Mouse (Mus musculus) midbrain, postnatal 0 days (tissue): ENCODE data around the gene Ephb6. TPM values are rescaled to one million over a fixed set of nuclear protein-coding genes. Genes with fewer than 3 reads are reported as not detected.
A peak's percentile ranks its signal among the peaks of the same experiment; 100 is the strongest.
"Not testable (repeated sequence)": the region's sequence is repeated elsewhere in the genome, so short reads cannot be mapped to it uniquely, and the experiment has no call there.

Experiments used
- ATAC-seq: fragments of 200-750 bp; cut with Nextera tagmentation; 2 replicates; pipeline ENCODE4 v1.8.0; 2017; ENCODE audit warnings: moderate number of reproducible peaks, mild to moderate bottlenecking, moderate TSS enrichment, moderate library complexity; ENCODE audit not compliant: low FRiP score
- DNase-seq: peaks from one replicate; pipeline ENCODE4 v3.0.0-alpha.2; 2015; ENCODE audit warnings: low spot score
- H3K27ac ChIP-seq: fragments of 300-500 bp; sonication (generic); 2 replicates; pipeline ENCODE4 v1.5.1; 2014; ENCODE audit warnings: low read depth, mild to moderate bottlenecking, low read length, mixed read lengths
- H3K27me3 ChIP-seq: fragments of 300-500 bp; sonication (generic); 2 replicates; pipeline ENCODE4 v1.6.1; 2014; ENCODE audit warnings: low read length, control low read depth, mixed read lengths; ENCODE audit not compliant: insufficient read depth
- H3K36me3 ChIP-seq: fragments of 300-500 bp; sonication (generic); 2 replicates; pipeline ENCODE4 v1.6.1; 2014; ENCODE audit warnings: low read length, control low read depth, mixed read lengths; ENCODE audit not compliant: insufficient read depth
- H3K4me1 ChIP-seq: fragments of 300-500 bp; sonication (generic); 2 replicates; pipeline ENCODE4 v1.6.1; 2014; ENCODE audit warnings: mild to moderate bottlenecking, control low read depth, antibody characterized with exemption, low read length, mixed read lengths; ENCODE audit not compliant: insufficient read depth
- H3K4me2 ChIP-seq: fragments of 300-500 bp; sonication (generic); 2 replicates; pipeline ENCODE4 v1.6.1; 2014; ENCODE audit warnings: low read depth, mild to moderate bottlenecking, low read length, mixed read lengths; ENCODE audit not compliant: poor library complexity, severe bottlenecking
- H3K4me3 ChIP-seq: fragments of 300-500 bp; sonication (generic); 2 replicates; pipeline ENCODE4 v1.5.1; 2014; ENCODE audit warnings: low read depth, mild to moderate bottlenecking, low read length, moderate library complexity
- H3K9ac ChIP-seq: fragments of 300-500 bp; sonication (generic); replicated peaks from 2 replicates; pipeline ENCODE4 v1.6.1; 2014; ENCODE audit warnings: mild to moderate bottlenecking, low read length, moderate library complexity, mixed read lengths; ENCODE audit not compliant: poor library complexity, severe bottlenecking
- H3K9me3 ChIP-seq: fragments of 300-500 bp; sonication (generic); 2 replicates; pipeline ENCODE4 v1.6.1; 2016; ENCODE audit warnings: low read length, control low read depth
- CTCF ChIP-seq: IDR thresholded peaks from 2 replicates; pipeline ENCODE4 v1.5.1; 2016; ENCODE audit warnings: antibody characterized with exemption, mild to moderate bottlenecking
- WGBS: fragments of 180-500 bp; shearing (Covaris S2); extraction: QIAGEN DNeasy Blood & Tissue Kit; methylation state at CpG from one replicate; pipeline ENCODE4 v1.1.7; 2014; 5-methylcytosine and 5-hydroxymethylcytosine counted together
- polyA plus RNA-seq: library from polyadenylated mRNA; unstranded; fragments of >200 nt; fragmentation: Nextera tagmentation; extraction: Ambion mirVana; gene quantifications from 2 replicates; pipeline ENCODE4 v1.2.1, GENCODE M21; 2015
- total RNA-seq: library from RNA; depleted of rRNA; stranded (reverse); fragments of >200 nt; gene quantifications from 2 replicates; pipeline ENCODE4 v1.2.3, GENCODE M21; 2014

Gene Ephb6
- total and polyA plus RNA-seq, 2 experiments from 2014 or later: 32.0 to 70.3 TPM

- Histone ChIP-seq H3K9ac (no peak overlapping the region), H3K27me3 (no peaks in the 10 kb centered on the region), H3K36me3 (no peaks in the 10 kb centered on the region), H3K4me3 (peak overlapping the region; percentile 21), H3K4me2 (peak overlapping the region; percentile 33), H3K4me1 (no peaks in the 10 kb centered on the region), H3K27ac (no peak overlapping the region), H3K9me3 (no peaks in the 10 kb centered on the region)
- TF ChIP-seq CTCF: no peak
- 92% methylated on average over 4 of the region's 4 CpGs for WGBS
- ATAC-seq (no peak), DNase-seq (no peak)
Measured at GRCm38 (mm10) chr6:41562598-41562997, 42.7 kb upstream of the Ephb6 start.

GRCm38 (mm10) chr6:41563104-41563951 lies 42.0 kb upstream of the Ephb6 start:
- ATAC-seq: peak; percentile 62
- not testable (repeated sequence) for H3K9ac ChIP-seq, H3K4me1 ChIP-seq, H3K36me3 ChIP-seq, H3K27ac ChIP-seq, H3K27me3 ChIP-seq, H3K9me3 ChIP-seq
- H3K4me3 ChIP-seq: peak overlapping the region; percentile 21
- 53% methylated on average over 4 of the region's 23 CpGs for WGBS
- DNase-seq: peak; percentile 31
- TF ChIP-seq CTCF: peak; percentile 28
- peak overlapping the region; percentile 33; the same call in 1 of the 2 replicates for H3K4me2 ChIP-seq

- H3K4me1 ChIP-seq: no peaks in the 10 kb centered on the region
- WGBS: 46% methylated on average over 1 of the region's 1 CpGs
- no peak overlapping the region for H3K4me2 ChIP-seq
- no peak for DNase-seq
- H3K27me3 ChIP-seq: no peaks in the 10 kb centered on the region
- no peak overlapping the region for H3K27ac ChIP-seq
- no peaks in the 10 kb centered on the region for H3K9me3 ChIP-seq
- H3K36me3 ChIP-seq: no peaks in the 10 kb centered on the region
- no peak overlapping the region for H3K4me3 ChIP-seq
- no peak for TF ChIP-seq CTCF
- no peak overlapping the region for H3K9ac ChIP-seq
- no peak for ATAC-seq
Measured at GRCm38 (mm10) chr6:41565261-41565660, 40.0 kb upstream of the Ephb6 start.

GRCm38 (mm10) chr6:41566965-41567364 lies 38.3 kb upstream of the Ephb6 start:
- no peak overlapping the region for H3K27ac ChIP-seq
- 91% methylated on average over 4 of the region's 4 CpGs for WGBS
- ATAC-seq: no peak
- H3K27me3 ChIP-seq: no peaks in the 10 kb centered on the region
- no peak for DNase-seq
- no peak for TF ChIP-seq CTCF
- no peaks in the 10 kb centered on the region for H3K4me1 ChIP-seq
- H3K4me3 ChIP-seq: no peak overlapping the region
- no peak overlapping the region for H3K9ac ChIP-seq
- no peaks in the 10 kb centered on the region for H3K36me3 ChIP-seq
- no peaks in the 10 kb centered on the region for H3K9me3 ChIP-seq
- no peak overlapping the region for H3K4me2 ChIP-seq

- TF ChIP-seq CTCF: no peak
- H3K9ac ChIP-seq: no peak overlapping the region
- H3K9me3 ChIP-seq: no peaks in the 10 kb centered on the region
- H3K27me3 ChIP-seq: no peaks in the 10 kb centered on the region
- no peaks in the 10 kb centered on the region for H3K36me3 ChIP-seq
- DNase-seq (no peak), ATAC-seq (no peak)
- H3K4me1 ChIP-seq: no peaks in the 10 kb centered on the region
- no peak overlapping the region for H3K4me2 ChIP-seq
- H3K27ac ChIP-seq: no peak overlapping the region
- no peak overlapping the region for H3K4me3 ChIP-seq
- 75% methylated on average over 3 of the region's 3 CpGs for WGBS
Measured at GRCm38 (mm10) chr6:41569078-41569477, 36.2 kb upstream of the Ephb6 start.

- no peak overlapping the region for H3K27ac ChIP-seq
- H3K27me3 ChIP-seq: no peaks in the 10 kb centered on the region
- ATAC-seq: no peak
- no peak for TF ChIP-seq CTCF
- 52% methylated on average over 5 of the region's 5 CpGs for WGBS
- no peaks in the 10 kb centered on the region for H3K4me1 ChIP-seq
- H3K4me2 ChIP-seq: no peak overlapping the region
- H3K36me3 ChIP-seq: no peaks in the 10 kb centered on the region
- H3K4me3 ChIP-seq: no peak overlapping the region
- no peak overlapping the region for H3K9ac ChIP-seq
- DNase-seq: no peak
- H3K9me3 ChIP-seq: no peaks in the 10 kb centered on the region
Measured at GRCm38 (mm10) chr6:41576526-41577097, 28.7 kb upstream of the Ephb6 start.
